Mouse (Mus musculus) CH12F3 (cell line): ENCODE measurements around the gene Armt1.
"Not testable (repeated sequence)": the region's sequence is repeated elsewhere in the genome, so short reads cannot be mapped to it uniquely, and the experiment has no call there.

Experiments used
- in situ Hi-C: fragments of 300-500 bp; cut with MboI; formaldehyde crosslinking; loops from 2 replicates; pipeline ENCODE4 v1.14.3; 2020; ENCODE audit warnings: low sequenced_read_pairs

The Armt1 gene

DNA sequence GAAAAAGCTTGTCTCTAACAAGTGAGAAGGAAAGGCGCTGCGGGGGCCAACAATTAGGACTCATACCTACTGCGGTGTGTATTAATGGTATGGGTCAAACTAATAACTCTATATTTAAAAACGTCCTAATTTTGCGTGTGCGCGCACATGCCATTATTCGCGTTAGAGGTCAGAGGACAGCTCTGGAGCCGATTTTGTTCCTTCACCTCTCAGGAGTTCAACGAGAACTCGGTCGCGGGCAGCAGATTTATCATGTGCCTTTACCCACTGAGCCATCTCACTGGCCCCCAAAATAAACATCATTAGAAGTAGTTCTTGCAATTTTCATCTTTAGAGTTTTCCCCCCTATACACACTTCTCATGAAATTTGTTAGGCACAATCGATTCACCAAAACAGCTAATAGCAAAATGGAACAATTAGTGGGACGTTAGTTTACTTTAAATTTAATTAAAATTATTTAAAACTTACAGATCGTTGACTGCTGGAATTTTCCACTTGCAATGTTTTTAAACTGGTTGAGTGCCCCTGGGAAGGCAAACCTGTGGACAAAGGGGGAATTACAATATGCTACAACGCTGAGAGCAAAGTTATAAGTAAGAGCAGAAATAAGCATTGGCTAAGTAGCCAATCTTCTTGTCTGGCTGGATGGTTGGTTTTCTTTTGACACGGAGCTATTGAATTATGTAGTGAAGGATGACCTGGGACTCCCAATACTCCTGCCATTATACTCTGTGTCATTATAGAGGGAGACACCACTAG, 909 bp downstream of the Armt1 start:
- in situ Hi-C loops, result no loop called here

DNA sequence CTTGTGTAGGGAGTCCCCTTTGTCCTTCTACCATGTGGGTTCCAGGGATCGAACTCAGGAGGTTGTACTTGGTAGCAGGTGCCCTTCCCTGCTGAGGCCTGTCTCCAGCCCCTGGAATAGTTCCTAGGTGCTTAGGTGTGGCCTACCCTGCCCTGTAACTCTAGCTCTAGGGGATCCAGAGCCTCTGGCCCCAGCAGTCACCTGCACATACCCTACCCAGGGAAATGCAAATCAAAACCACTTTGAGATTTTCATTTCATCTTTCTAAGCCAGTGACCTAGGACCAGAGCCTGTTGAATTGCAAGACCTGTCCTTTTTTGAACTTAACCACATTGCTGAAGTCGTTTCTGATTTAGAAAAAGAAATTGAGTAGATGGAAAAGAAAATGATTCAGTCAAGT, 1.6 kb downstream of the Armt1 start:
- in situ Hi-C loops, result not testable (repeated sequence)

DNA sequence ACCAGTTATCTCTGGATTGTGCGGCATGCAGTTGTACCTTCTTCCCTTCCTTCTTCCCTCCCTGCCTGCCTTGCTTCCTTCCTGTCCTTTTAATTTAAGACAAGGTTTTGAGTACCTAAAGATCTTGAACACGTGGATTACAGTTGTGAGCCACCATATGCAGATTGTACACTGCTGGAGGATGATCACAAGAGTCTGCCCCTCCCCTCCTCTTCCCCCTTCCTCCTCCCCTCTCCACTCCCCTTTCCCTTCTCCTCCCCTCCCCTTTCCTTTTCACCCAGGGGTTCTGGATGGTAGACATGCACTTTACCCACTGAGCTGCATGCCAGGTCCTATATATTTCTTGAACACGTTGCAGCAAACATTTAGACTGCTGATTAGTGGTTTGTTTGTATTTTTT, 3.1 kb downstream of the Armt1 start:
- in situ Hi-C loops, result no loop called here

DNA sequence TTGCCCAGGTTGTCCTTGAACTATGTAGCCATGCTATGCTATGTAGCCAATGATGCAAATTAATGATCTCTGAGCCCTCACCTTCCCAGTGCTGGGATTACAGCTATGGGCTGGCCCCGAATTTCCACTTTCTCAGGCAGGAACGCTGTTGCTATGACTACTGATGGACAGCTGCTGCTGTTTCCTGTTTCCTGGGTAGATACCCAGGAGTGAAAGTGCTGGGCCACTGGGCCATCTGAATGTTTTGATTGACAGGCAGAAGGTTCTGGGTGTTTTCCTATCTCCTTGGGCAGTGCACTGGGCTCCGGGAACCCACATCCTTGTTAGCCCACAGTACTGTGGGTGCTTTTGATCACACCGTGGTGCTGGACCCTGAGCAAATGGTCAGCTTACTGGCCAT, 24.1 kb downstream of the Armt1 start:
- in situ Hi-C loops, result no loop called here

- in situ Hi-C loops, result no loop called here
Observed at GRCm38 (mm10) chr10:4460201-4460600, 27.9 kb downstream of the Armt1 start.

DNA sequence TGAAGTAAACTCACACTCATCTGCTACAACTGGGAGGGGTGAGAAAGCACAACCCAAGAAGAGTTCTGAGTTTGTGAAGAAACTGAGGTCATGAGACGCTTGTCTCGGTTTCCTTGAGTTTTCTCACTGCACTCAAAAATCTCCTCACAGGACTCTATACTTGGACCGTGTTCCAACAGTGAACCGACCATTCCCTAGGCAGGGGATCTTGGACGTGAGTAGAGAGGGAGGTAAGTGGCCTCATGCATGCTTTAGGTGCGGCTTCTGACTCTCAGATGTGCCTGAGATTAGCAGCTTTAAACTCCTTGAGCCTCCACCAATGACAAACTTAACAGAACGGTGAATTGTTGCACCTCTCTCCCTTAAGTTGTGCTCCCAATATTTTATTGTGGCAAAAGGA, 33.5 kb downstream of the Armt1 start:
- in situ Hi-C loops, result no loop called here

DNA sequence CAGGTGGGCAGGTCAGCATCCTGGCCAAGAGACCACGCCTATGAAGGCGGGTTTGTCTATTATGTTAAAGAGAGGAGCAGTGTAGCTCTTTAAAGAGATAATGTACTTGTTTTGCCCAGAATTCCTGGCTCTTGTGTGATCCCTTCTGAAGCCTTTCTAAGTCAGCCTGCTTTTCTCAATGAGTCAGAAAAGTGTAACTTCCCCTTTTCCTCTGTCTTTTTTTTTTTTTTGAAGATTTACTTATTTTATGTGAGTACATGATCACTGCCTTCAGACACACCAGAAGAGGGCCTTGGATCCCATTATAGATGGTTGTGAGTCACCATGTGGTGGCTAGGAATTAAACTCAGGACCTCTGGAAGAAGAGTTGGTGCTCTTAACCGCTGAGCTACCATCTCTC, 37.1 kb downstream of the Armt1 start:
- in situ Hi-C loops, result no loop called here

DNA sequence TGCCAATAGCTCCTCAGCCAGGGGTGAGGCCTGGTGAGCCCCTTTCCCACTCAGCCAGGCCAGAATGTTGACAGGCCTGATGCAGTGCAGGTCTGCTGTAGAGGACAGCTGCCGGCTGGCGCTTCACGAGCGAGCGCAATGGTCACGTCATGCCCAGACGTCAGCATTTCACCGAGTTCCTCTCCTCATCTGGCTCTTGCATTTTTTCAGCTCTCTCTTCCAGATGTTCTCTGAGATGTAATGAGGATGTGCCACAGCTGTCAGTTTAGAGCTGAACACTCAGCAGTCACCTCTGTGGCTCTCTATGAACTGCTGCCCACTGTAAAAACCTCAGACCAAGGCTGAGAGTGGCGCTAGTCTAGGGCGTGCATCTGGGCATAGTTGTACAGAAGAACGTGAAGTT, 41.3 kb downstream of the Armt1 start:
- in situ Hi-C loops, result no loop called here

DNA sequence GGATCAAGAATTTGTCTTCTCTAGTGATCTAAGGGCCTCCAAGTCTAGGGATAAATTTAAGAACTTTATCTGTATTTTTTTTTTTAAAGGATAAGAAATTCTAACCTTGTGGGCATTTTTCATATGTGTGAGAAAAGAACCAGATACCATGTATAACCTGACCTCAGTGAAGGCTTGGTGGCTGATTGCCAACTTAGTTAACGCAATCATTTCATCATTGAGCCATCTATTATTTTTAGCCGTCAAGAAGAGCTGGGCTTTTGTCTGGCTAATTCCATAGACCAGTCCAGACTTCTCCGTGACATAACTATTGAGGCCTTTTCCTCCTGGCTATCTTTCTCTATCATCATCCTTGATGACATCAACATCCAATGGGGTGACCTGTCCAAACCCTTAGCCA, 43.2 kb downstream of the Armt1 start:
- in situ Hi-C loops, result no loop called here

DNA sequence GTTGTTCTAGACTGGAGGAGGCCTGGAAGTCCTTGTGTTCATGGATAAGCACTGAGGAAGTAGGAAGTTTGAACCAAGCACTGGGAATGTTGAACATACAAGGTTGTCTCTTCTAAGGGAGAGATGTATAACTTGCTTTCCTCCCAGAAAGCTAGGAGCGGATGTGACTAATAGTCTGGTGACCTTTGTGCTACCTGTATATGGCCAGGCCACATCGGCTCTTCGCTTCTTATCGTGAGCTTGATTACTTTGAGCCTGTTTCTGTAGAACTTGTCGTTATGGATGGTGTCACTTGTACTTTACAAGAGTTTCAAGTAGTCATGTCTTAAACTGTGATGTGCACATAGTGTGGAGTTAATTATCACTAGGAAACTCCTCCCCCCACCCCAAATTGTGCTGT, 44.3 kb downstream of the Armt1 start:
- in situ Hi-C loops, result no loop called here

- in situ Hi-C loops, result no loop called here
Observed at GRCm38 (mm10) chr10:4480929-4481328, 48.7 kb downstream of the Armt1 start.

- in situ Hi-C loops, result no loop called here
Observed at GRCm38 (mm10) chr10:4481695-4482094, 49.4 kb downstream of the Armt1 start.

GRCm38 (mm10) chr10:4482355-4482754, 50.1 kb downstream of the Armt1 start, which contains the start of gene Ccdc170:
Gene Ccdc170 (plus strand): TSS chr10:4482502.
- in situ Hi-C loops, result no loop called here

DNA sequence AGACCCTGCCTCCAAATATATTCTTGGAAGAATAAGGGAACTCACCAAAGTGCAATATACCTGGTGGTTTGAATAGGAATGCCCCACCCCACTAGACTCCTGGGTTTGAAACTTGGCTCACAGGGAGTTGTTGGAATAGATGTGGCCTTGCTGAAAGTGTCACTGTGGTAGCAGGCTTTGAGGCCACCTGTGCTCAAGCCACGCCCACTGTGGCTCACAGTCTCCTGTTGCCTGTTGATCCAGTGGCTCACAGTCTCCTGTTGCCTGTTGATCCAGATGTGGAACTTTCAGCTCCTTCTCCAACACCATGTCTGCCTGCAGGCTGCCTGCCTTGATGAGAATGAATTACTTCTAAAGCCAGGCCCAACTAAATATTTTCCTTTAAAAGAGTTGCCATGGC, 51.6 kb downstream of the Armt1 start:
- in situ Hi-C loops, result no loop called here

- in situ Hi-C loops, result no loop called here
Observed at GRCm38 (mm10) chr10:4484986-4485385, 52.7 kb downstream of the Armt1 start.

DNA sequence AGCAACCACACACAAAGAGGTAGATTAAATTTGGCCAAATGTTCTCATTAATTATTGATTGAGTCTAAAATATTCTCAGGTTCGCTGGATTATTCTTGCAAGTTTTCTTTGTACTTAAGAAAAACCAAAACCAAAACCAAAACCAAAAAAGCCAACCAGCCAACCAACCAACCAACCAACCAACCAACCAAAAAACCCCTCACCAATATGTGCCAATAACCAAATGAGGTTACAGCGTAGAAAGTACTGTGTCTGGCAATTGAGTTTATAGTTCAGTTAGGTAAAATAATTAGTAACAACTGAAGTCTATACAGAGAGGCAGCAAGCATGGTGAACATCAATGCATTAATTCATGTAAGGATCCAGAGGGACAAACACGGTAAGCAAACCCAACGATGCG, 57.6 kb downstream of the Armt1 start:
- in situ Hi-C loops, result no loop called here

DNA sequence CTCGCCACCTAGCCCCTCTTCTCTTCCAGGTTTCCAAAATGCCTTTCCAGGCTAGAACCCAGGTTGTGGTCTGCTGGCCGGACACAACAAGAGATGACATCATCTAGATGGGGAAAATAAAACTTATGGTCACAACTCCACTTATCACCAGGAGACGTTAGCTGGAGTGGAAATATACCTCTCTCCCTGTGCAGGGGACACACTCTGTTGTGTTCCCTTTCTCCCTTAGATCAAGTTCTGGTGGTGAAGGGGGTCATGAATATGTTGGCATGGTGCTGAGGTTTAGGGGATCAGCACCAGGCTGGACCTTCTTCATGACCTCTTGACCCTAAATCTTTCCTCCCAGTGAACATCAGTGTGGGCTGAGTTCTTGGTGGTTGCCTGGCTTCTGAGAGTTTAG, 59.0 kb downstream of the Armt1 start:
- in situ Hi-C loops, result no loop called here

- in situ Hi-C loops, result no loop called here
Observed at GRCm38 (mm10) chr10:4492045-4492444, 59.8 kb downstream of the Armt1 start.

DNA sequence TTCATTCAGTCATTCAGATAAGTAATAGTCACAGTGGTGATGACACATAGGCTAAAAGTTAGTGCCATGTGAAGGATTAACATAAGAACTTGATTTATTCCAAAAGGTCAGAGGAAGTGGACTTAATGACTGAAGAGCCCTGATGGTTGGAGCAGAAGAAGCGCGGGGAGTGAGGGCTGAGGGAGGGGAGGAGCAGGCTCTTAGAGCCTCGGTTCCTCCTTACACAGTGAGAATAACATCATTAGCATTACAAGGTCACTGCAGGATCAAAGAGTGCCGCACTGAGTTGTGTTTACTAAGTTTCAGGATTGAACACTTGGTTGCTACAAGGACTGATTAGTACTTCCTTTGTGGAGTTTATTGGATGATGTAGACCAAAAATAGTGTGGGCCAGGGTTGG, 60.6 kb downstream of the Armt1 start:
- in situ Hi-C loops, result no loop called here

DNA sequence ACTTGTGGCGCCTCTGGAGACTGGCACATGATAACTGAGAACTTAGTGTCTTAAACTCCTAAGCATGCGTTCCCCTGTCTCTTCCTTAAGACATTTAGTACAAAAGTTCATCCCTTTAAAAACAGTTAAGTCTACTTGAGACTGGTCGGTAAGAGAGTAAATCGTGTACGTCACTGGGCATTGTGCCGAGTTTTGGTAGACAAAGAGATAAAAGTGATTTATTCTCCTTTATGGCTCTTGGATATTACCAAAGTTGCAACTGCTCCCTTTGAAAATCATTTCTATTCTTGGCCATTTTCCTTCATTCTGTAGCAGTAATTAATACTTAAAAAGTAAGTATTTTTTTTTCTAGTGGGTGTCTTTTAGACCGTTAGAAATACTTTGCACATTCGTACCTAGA, 71.0 kb downstream of the Armt1 start:
- in situ Hi-C loops, result no loop called here
